Mouse (Mus musculus) MN1 (cell line): ENCODE results near the gene Dlg3.

Source experiments
- DNase-seq: peaks from one replicate; pipeline ENCODE4 v3.0.0-alpha.2; 2016; ENCODE audit warnings: low spot score

Dlg3 gene

DNA sequence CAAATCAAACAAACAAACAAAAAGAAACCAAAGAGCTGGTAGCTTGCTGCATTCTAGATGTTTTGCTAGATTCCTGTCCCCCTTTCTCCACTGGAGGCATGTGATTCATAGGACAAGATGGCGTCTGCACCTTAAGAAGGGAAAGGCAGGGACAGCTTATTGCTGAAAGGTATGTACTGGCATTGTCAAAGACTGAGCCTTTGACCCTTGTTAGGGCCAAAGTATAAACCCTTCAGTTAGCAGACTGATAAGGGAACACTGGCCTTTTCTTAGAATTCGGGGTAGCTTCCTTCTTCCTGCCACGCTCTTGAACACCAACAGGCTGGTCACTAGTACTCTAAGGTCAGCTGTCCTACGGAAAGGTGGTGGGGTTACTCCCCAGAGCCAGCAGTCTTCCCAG lies 29.8 kb downstream of the Dlg3 start:
- DNase-seq: no peak

DNA sequence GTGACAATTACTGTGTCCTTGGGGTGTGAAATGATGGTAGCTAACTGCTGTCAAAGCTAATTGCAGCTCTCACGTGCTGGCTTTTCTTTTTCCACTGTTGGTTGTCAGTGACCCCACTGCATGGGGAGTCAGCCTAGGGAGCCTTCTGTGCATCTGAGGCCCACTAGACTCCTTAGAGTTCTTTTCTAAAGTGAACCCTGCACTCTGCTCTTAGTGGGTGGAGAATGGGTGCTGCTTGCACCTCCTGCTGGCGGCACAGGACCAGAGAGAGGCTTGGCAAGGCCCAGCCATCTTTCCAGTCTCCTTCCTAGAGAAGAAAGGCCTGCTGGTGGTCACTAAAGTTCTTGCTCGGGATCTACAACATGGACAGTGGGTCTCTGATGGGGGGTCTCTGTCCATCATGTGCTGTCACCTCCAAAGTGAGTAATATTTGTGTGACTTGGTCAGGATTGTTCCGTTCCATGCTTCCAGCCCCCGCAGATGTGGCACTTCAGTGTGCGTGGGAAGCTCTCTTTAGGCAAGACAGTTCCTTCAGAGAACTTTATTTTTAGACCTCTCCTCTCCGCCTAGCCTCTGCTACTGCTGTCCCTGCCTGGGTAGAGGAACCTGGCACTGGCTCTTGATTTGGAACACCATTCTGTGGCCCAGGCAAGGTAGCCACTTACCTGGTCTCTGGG lies 30.5 kb downstream of the Dlg3 start:
- DNase-seq: no peak

DNA sequence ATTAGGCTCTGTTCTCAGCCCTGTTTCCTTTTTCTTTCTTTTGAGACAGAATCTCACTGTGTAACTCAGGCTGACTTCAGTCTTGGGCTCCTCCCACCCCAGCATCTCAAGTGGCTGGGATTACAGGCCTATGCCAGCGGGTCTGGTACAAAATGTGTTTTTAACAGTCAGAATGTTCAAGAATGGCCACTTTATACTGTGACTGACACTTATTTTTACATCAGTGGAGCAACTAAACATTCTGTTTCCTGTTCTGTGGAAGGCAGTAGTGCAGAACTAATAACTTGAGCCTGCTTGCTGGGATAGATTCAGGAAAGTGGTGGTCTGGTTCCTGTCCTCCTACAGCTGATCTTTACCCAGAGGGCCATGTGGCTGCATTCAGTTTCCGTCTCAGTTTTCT lies 33.1 kb downstream of the Dlg3 start:
- DNase-seq: peak; percentile 32

DNA sequence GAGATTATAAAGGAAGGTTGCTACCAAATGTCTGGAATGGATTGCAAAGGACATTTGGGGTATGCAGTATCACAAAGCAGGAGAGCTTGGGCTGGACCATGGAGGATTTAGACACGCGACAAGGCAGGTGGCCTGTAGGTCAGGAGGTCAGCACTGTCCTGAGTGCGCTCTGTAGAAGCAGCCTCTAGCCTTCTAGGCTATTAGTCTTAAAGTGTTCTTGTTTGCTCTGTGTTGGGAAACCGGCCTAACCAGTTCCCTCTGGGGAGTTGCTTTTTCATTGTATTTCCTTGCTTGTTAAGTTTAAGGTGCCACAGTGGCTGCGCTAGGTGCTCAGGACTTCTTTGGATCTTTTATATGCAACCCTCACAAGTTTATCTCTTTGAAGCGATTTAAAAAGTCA lies 34.5 kb downstream of the Dlg3 start:
- no peak for DNase-seq

DNA sequence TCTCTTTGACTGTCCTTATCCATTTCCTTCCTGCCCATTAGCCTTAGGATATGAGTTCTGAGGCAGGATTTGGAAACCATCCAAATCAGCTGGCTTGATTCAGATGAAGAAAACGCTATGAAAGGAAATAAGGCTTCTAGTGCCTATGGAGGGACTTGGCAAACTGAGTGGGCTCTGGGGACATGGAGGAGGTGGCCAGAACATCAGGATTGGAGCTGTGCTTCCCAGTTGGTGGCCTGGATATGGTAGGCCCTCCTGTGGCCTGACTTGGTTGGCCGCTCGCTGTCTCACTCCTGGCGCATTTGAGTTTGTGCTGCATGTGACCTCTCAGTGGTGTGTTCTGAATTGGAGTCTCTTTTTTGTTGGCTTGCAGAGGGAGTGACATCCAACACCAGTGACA lies 43.6 kb downstream of the Dlg3 start:
- no peak for DNase-seq

DNA sequence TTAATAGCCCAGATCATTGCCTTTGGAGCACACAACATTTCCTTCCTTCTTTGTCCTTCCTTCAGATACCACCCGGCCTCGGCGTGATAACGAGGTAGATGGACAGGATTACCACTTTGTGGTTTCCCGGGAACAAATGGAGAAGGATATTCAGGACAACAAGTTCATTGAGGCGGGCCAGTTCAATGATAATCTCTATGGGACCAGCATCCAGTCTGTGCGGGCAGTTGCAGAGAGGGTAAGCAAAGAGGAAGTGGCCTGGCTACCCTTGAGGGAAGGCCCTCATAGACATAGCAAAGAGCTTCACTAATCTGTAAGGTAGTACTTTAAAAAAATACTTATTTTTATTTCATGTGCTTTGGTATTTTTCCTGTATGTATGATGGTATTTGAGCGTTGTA lies 46.6 kb downstream of the Dlg3 start:
- DNase-seq: no peak

DNA sequence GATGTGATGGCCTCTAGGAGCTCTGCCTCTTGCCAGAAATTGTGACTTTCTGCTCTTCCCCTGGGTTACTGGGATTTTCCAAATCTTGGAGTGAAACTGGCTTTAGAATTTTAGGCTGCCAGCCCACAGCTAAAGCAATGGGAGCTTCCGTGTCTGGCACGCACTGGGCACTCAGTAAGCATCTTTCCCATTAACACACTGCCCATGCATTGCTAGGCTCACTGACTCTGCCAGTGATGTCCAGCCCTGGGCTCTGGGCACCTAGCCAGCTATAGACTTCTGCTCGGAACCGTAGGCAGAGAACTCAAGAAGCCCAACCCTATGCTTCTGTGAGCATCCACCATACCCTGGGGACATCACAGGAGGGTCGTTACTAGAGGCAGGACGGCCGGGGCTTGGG lies 48.2 kb downstream of the Dlg3 start:
- DNase-seq: peak; percentile 41

DNA sequence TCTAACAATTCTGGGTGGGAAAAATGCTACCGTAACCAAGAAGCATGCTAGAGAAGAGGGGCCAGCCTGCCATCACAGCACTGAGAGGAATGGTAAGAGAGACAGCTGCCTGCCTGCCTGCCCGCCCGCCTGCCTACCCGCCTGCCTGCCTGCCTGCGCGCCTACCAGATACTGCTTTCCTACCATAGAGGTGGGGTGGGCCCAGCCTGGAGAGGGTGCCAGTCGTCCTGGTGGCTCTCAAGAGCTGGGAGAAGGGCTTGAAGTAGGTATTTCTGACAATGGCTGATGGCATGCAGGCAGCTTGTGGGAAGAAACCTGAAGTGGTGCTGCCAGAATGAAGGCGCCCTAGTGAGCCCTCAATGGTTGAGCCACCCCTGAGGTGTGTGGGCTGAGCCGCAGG lies 51.2 kb downstream of the Dlg3 start:
- DNase-seq: no peak

DNA sequence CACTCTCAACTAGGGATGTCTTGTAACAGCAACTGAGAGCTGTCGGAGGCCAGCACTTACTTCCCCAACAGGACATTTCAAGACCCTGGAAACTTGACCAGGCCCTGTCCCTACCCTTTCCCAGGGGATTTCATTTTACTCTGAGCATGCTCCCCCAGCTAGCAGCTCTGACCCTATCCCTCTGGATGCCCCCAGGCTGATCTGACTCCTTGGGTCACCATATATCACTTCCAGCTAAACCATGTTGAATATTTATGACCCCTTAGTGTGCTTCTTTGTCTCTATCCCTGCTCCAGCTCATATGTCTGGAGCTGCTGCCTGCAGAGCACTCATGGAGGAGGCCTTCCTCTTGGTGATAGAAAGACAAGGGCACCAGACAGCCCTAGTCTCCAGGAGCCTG lies 53.6 kb downstream of the Dlg3 start:
- no peak for DNase-seq

DNA sequence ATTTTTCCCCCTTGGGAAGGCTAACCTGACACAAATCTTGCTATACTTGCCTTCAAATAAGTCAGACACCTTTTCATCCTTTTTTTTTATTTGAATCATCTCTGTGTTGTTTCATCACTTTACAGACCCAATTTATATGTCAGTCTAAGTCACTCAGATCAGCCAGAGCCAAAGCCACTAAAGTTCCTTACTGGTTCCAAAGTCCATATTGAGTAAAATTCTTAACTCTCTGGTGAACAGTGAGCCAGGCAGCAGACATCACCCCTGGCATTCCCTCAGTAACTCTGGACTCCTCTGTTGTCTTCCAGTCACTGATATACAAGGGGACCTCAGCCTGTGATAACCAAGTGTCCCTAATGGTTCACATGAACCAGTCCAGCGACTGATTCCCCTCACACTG lies 58.0 kb downstream of the Dlg3 start:
- DNase-seq: no peak

DNA sequence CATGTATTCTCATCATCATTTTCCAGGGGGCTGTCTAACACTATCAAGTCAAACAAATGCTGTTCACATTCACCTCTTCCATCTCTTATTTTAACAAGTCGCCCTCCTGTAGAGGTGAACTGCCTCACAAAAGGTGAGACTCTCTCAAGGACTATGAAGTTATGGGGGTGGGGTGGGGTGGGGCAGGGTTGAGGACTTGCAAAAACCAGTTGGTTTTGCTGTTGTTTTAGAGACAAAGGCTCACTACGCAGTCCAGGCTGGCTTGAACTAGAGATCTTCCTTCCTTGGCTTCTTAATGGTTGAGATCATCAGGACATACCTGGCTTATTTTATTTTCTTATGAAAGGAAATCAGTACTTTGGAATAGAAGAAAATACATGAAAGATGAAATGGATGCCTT lies 65.3 kb downstream of the Dlg3 start:
- no peak for DNase-seq

DNA sequence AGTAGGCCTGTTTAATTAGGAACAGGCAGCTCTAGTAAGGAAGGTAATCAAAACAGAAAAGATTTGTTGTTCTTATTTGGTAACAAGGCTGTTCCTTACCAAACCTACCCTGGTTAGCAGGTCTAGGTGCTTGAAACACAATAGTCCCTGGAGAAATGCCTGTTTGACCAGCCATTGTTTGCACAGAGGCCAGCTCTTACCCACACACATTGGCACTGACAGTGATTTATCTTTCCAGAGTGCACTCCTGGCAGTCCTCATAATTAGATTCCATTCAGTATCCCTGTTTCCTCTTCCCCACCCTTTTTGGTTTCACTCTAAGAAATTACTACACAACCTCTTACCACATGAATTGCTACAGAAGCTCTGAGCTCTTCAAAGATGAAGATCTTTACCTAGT lies 71.7 kb downstream of the Dlg3 start:
- peak; percentile 59 for DNase-seq
